Mouse (Mus musculus): Measurements from ENCODE around the gene Gm20696.

GRCm38 (mm10) chr6:99443460-99443859, 223.1 kb downstream of the Gm20696 start:
- TF ChIP-seq GATA1 (IDR thresholded peaks at IDR 0.05; ENCODE audit: borderline replicate concordance, low read length) = no peak
- TF ChIP-seq CTCF (IDR thresholded peaks at IDR 0.05; ENCODE audit: low read depth, low read length) = no peak
- no peak for TF ChIP-seq TAL1 (conservative IDR thresholded peaks at IDR 0.05; ENCODE audit: low read depth, low read length)
- no peak for TF ChIP-seq POLR2AphosphoS5 (IDR thresholded peaks at IDR 0.05; ENCODE audit: insufficient replicate concordance, low read depth, low read length)

Data from G1E (cell line).